Mouse (Mus musculus): ENCODE measurements around the gene Alkbh4. TPM values are rescaled to one million over a fixed set of nuclear protein-coding genes. Genes with fewer than 3 reads are reported as not detected.

Alkbh4 gene
- polyA plus RNA-seq, 1 experiment from 2014 or later: 18.0 TPM

Small RNAs within 50 kb of the gene (microRNA-seq; reads per million reads assigned to microRNA genes)
- gene Mir7035: 1.7 reads per million

Other genes starting within 250 kb of the Alkbh4 start
- 114 and 129 TPM in 2 replicates for gene Hspb1, start 248.2 kb upstream of the Alkbh4 start, polyA plus RNA-seq (2015; fragmentation: Nextera tagmentation; extraction: Ambion mirVana)
- 144 and 156 TPM in 2 replicates for gene Ywhag, start 201.5 kb upstream of the Alkbh4 start, polyA plus RNA-seq (2015; fragmentation: Nextera tagmentation; extraction: Ambion mirVana)
- gene Ssc4d, start 161.6 kb upstream of the Alkbh4 start, polyA plus RNA-seq (2015; fragmentation: Nextera tagmentation; extraction: Ambion mirVana): 3.2 and 3.5 TPM in 2 replicates
- not detected in 2 replicates for gene Zp3, start 156.0 kb upstream of the Alkbh4 start, polyA plus RNA-seq (2015; fragmentation: Nextera tagmentation; extraction: Ambion mirVana)
- gene Dtx2, start 141.3 kb upstream of the Alkbh4 start, polyA plus RNA-seq (2015; fragmentation: Nextera tagmentation; extraction: Ambion mirVana): 23.8 TPM in 2 replicates
- gene Upk3b, start 97.7 kb upstream of the Alkbh4 start, polyA plus RNA-seq (2015; fragmentation: Nextera tagmentation; extraction: Ambion mirVana): 22.5 and 27.8 TPM in 2 replicates
- 4.2 and 5.1 TPM in 2 replicates for gene Upk3bl, start 81.7 kb upstream of the Alkbh4 start, polyA plus RNA-seq (2015; fragmentation: Nextera tagmentation; extraction: Ambion mirVana)
- gene Rasa4, start 52.2 kb upstream of the Alkbh4 start, polyA plus RNA-seq (2015; fragmentation: Nextera tagmentation; extraction: Ambion mirVana): 2.6 and 4.1 TPM in 2 replicates
- gene Polr2j, start 19.5 kb upstream of the Alkbh4 start, polyA plus RNA-seq (2015; fragmentation: Nextera tagmentation; extraction: Ambion mirVana): 198 and 223 TPM in 2 replicates
- gene Lrwd1, start 72 bp upstream of the Alkbh4 start, polyA plus RNA-seq (2015; fragmentation: Nextera tagmentation; extraction: Ambion mirVana): 36.7 and 37.5 TPM in 2 replicates
- 7.7 and 8.3 TPM in 2 replicates for gene Orai2, start 34.6 kb downstream of the Alkbh4 start, polyA plus RNA-seq (2015; fragmentation: Nextera tagmentation; extraction: Ambion mirVana)
- gene Prkrip1, start 62.8 kb downstream of the Alkbh4 start, polyA plus RNA-seq (2015; fragmentation: Nextera tagmentation; extraction: Ambion mirVana): 37.7 and 42.8 TPM in 2 replicates
- 4.9 and 5.0 TPM in 2 replicates for gene Sh2b2, start 110.4 kb downstream of the Alkbh4 start, polyA plus RNA-seq (2015; fragmentation: Nextera tagmentation; extraction: Ambion mirVana)